Mouse (Mus musculus) kidney, embryonic 15.5 days (tissue): ENCODE data around the gene Gpr84. TPM values are rescaled to one million over a fixed set of nuclear protein-coding genes. Genes with fewer than 3 reads are reported as not detected.

Source experiments
- ATAC-seq: fragments of 200-750 bp; cut with Nextera tagmentation; replicated peaks from 2 replicates; pipeline ENCODE4 v1.8.0; 2017; ENCODE audit warnings: moderate TSS enrichment; ENCODE audit not compliant: low FRiP score
- H3K27ac ChIP-seq: fragments of 300-500 bp; sonication (generic); 2 replicates; pipeline ENCODE4 v1.5.1; 2015; ENCODE audit warnings: mild to moderate bottlenecking, inconsistent platforms
- H3K27me3 ChIP-seq: fragments of 300-500 bp; sonication (generic); 2 replicates; pipeline ENCODE4 v1.6.1; 2015; ENCODE audit warnings: inconsistent platforms
- H3K36me3 ChIP-seq: fragments of 300-500 bp; sonication (generic); 2 replicates; pipeline ENCODE4 v1.6.1; 2015; ENCODE audit warnings: inconsistent platforms
- H3K4me1 ChIP-seq: fragments of 300-500 bp; sonication (generic); 2 replicates; pipeline ENCODE4 v1.6.1; 2015; ENCODE audit warnings: inconsistent platforms
- H3K4me2 ChIP-seq: fragments of 300-500 bp; sonication (generic); 2 replicates; pipeline ENCODE4 v1.6.1; 2015; ENCODE audit warnings: moderate library complexity, mild to moderate bottlenecking, inconsistent platforms
- H3K4me3 ChIP-seq: fragments of 300-500 bp; sonication (generic); replicated peaks from 2 replicates; pipeline ENCODE4 v1.5.1; 2015; ENCODE audit warnings: mild to moderate bottlenecking, inconsistent platforms
- H3K9ac ChIP-seq: fragments of 300-500 bp; sonication (generic); 2 replicates; pipeline ENCODE4 v1.6.1; 2015; ENCODE audit warnings: mild to moderate bottlenecking, inconsistent platforms
- H3K9me3 ChIP-seq: fragments of 300-500 bp; sonication (generic); replicated peaks from 2 replicates; pipeline ENCODE4 v1.6.1; 2016; ENCODE audit warnings: inconsistent platforms
- WGBS: fragments of 180-500 bp; shearing (Covaris S2); methylation state at CpG from one replicate; pipeline ENCODE4 v1.1.7; 2015; ENCODE audit warnings: mixed read lengths; 5-methylcytosine and 5-hydroxymethylcytosine counted together
- polyA plus RNA-seq: library from polyadenylated mRNA; unstranded; fragments of >200 nt; fragmentation: Nextera tagmentation; extraction: Ambion mirVana; gene quantifications from 2 replicates; pipeline ENCODE4 v1.2.1, GENCODE M21; 2015

The Gpr84 gene
- polyA plus RNA-seq, 1 experiment from 2014 or later: 0.42 TPM

DNA sequence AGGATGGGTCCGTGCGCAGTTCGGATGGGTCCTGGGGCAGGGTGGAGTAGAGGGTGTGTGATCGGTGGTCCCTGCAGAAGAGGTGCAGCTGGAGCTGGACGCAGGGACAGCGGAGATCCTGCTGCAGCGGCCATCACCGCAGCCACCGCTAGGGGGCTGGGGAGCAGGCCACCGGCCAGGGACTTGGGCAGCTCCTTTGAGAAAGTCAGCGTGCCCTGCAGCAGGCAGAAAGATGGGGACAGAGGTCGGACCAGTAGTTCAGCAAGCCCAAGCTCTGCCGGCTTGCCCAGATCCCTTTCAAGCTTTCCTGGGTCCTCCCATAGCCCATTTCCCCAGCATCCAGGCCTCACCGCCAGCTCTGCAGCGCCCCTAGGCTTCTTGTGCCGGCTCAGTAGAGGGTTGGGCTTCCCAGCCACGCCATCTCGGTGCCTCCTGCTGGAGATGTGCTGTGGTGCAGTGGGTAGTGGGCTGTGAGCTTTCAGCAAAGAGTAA lies 4.6 kb upstream of the Gpr84 start:
- Histone ChIP-seq H3K4me3 (peak overlapping the region; percentile 34), H3K9me3 (no peaks in the 10 kb centered on the region), H3K4me1 (peaks cover 55% of the 10 kb centered on the region), H3K36me3 (peaks cover 35% of the 10 kb centered on the region), H3K27ac (peak overlapping the region; percentile 74), H3K27me3 (no peaks in the 10 kb centered on the region), H3K4me2 (peak overlapping the region; percentile 61), H3K9ac (peak overlapping the region; percentile 33; the same call in 1 of the 2 replicates)
- 5% methylated on average over 18 of the region's 18 CpGs for WGBS
- ATAC-seq: peak; percentile 72

DNA sequence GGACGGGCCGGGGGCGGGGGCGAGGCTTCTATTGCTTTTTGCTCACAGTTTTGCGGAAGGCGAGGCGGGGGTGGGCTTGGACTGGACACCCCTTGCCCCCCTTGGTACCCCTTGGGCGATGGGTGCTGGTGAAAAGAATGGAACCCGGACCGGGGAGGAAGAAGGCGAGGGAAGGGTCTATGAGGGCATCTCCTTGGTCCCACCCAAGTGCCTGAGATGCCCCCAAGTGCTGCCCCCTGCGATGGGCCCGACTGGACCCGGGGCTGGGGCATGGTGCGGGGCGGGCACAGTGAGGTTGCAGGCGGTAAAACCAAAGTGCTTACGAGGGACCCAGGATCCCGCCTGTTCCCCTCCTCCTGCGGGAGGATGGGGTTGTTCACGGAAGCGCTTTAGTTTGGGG lies 3.8 kb upstream of the Gpr84 start:
- Histone ChIP-seq H3K4me2 (peak overlapping the region; percentile 61), H3K36me3 (peaks cover 32% of the 10 kb centered on the region), H3K27me3 (no peaks in the 10 kb centered on the region), H3K27ac (no peak overlapping the region), H3K4me1 (peaks cover 62% of the 10 kb centered on the region), H3K4me3 (peak overlapping the region; percentile 34), H3K9me3 (no peaks in the 10 kb centered on the region), H3K9ac (no peak overlapping the region)
- ATAC-seq: no peak
- 45% methylated on average over 22 of the region's 22 CpGs for WGBS

DNA sequence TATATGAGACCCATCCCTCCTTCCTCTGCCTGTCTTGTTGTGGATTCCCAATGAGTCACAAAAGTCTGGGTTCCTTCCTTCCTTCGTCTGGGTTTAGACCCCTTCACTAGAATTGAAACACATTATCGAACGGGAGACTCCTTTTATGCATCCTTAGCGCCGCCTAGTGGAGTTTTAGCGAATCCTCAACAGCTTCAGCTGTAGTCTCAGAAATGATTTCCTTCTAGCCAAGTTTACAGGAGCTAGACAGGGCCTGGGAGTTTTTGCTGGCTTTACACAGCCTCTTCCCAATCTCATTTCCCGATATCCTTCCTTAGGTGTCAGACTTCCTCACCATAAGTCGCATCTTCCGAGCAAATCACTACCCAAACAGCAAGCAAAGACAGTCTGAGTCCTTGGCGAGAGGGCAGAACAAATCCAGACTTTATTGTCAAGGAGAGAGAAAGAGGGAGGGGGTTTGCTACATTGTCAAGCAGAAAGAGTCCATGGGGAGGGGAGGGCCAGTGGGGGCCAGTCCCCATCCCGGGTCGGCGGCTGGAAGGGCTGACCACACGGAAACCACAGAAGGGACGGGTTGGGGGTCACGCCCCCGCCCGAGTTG lies 3.2 kb upstream of the Gpr84 start:
- Histone ChIP-seq H3K36me3 (peaks cover 27% of the 10 kb centered on the region), H3K4me3 (no peak overlapping the region), H3K27ac (no peak overlapping the region), H3K4me2 (peak overlapping the region; percentile 61), H3K4me1 (peaks cover 62% of the 10 kb centered on the region), H3K27me3 (no peaks in the 10 kb centered on the region), H3K9ac (no peak overlapping the region), H3K9me3 (no peaks in the 10 kb centered on the region)
- WGBS: 11% methylated on average over 18 of the region's 18 CpGs
- ATAC-seq: no peak

DNA sequence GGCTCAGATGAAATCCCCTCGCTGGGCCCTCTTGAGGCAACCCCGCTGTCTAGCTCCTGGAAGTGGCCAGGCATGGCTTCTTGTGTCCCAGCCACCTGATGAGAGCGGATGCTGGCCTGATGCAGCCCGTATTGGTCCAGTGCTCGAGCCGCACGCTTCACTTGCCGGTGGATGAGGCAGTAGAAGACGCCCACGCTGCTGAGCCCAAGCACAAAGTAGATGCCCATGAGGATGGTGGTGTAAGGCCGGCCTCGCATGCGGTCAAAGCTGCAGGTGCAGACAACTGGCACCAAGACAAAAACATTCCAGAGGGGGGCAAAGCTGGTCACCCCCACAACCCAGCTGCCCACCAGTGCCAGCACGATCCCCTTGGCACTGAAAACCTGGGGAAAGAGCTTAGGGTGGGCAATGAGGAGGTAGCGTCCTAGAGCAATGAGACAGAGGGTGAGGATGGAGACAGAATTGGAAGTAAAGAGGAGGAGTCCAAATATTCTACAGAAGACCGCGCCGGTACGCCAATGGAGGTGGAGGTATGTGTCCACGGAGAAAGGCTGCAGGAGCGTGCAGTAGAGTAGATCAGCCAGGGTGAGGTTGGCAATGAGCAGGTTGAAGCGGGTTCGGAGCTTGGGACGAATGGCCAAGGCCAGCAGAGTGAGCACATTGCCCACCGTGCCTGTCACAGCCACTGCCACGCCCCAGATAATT lies 1.4 kb downstream of the Gpr84 start:
- no peak for ATAC-seq
- H3K4me2 ChIP-seq: peak overlapping the region; percentile 40
- no peak overlapping the region for H3K9ac ChIP-seq
- peak overlapping the region; percentile 7; the same call in 1 of the 2 replicates for H3K4me3 ChIP-seq
- H3K27ac ChIP-seq: peak overlapping the region; percentile 15; the same call in 1 of the 2 replicates
- H3K27me3 ChIP-seq: no peaks in the 10 kb centered on the region
- no peaks in the 10 kb centered on the region for H3K36me3 ChIP-seq
- no peaks in the 10 kb centered on the region for H3K9me3 ChIP-seq
- H3K4me1 ChIP-seq: peaks cover 67% of the 10 kb centered on the region
- 60% methylated on average over 26 of the region's 26 CpGs for WGBS

DNA sequence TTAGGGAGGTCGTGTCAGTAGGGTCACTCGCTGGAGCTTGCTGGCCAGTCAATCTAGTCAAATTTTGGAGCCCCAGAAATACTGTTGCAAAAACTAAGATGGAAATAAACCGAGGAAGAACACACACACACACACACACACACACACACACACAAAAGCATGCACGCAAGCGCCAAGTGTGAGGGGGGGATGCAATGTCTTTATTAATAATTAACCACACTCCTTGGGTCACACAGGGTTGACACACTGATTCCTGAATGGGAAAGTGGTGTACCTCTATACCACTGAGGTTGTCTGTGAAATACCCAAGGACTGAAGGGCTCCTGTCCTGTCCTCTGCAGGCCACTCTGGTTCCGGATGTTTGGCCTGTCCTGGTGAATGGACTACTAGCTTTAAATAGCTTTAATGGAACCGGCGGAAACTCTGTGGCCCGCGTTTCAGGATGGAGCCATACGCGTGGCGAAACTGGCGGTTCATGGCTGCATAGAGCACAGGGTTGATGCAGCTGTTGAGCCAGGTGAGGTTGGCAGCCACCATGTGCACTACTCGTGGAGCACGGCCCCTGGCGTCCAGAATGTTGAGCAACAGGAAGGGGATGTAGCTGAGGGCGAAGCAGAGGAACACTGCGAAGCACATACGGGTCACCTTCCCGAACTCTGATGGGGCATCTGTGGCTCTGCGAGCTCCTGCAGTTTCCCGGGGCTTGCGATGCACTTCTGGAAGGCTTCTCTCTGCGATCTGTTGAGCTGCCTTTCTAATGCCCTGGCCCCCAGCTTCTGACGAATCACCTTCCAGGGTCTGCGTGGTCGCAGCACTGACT lies 2.1 kb downstream of the Gpr84 start:
- ATAC-seq: no peak

DNA sequence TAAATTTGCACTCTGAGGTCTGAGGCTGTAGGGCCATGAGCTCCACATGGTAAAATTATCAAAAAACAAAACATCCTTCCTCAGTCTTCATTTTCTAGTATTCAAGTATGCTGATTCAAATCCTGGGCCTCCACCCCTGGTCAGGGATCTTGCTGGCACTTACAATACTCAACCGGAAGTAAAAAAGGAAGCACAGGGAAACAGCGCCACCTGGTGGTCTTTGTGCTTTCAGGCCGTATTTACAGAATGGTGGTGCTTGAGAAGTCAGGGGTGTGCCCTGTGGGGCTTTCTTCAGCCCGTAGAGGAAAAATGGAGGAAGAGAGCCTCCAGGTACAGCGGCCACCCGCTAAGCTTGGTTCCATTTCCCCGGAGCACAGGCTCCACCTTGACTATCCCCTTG lies 3.3 kb downstream of the Gpr84 start:
- Histone ChIP-seq H3K4me2 (peak overlapping the region; percentile 28; the same call in 1 of the 2 replicates), H3K9me3 (no peaks in the 10 kb centered on the region), H3K36me3 (no peaks in the 10 kb centered on the region), H3K9ac (peak overlapping the region; percentile 22; the same call in 1 of the 2 replicates), H3K27ac (peak overlapping the region; percentile 98), H3K27me3 (no peaks in the 10 kb centered on the region), H3K4me3 (no peak overlapping the region), H3K4me1 (peaks cover 81% of the 10 kb centered on the region)
- ATAC-seq: no peak
- WGBS: 3% methylated on average over 7 of the region's 7 CpGs

More for the DNA sequence above, 2.1 kb downstream of the Gpr84 start:
- Histone ChIP-seq H3K27ac (peak overlapping the region; percentile 15), H3K36me3 (no peaks in the 10 kb centered on the region), H3K4me2 (peak overlapping the region; percentile 40), H3K27me3 (no peaks in the 10 kb centered on the region), H3K9me3 (no peaks in the 10 kb centered on the region), H3K4me3 (peak overlapping the region; percentile 7; the same call in 1 of the 2 replicates), H3K4me1 (peaks cover 70% of the 10 kb centered on the region), H3K9ac (no peak overlapping the region)
- WGBS: 44% methylated on average over 28 of the region's 28 CpGs

DNA sequence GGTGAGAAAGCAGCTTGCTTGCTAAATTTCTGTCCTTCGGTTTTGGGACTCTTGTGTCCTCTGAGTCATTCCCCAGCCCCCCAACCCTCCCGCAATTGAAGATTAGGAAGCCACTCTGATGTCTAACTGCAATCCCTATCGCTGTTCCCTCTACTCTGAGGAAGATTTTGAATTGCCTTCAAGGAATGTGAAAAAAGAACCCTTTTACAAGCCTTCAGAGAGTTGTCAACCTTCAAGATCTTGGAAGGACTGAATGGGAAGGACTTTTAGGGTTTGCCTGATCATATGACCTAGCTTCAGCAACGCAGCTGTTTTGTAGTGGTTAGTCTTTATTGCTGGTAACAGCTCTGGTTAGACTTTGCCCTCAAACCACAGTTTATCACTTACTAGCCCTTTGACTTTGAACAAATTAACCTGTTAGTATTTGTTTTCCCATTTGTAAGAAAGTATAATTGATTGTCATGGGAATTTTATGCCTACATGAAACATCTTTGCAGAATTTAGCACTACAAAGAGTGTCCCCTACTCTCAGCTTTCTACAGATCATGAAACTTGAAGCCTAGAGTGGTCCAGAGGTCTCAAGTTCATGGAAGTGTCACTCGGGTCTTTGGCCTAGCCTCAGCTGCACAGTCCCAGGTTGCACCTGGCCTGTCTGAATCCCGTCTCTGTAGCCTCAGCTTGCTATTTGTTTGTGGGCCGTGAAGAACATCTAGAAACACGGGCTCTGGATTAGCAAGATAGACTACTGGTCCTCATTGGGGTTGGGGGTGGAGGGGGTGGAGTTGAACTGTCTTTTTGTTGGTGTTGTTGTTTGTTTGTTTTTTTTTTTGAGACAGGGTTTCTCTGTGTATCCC lies 4.4 kb downstream of the Gpr84 start:
- Histone ChIP-seq H3K9me3 (no peaks in the 10 kb centered on the region), H3K4me2 (peak overlapping the region; percentile 77), H3K36me3 (no peaks in the 10 kb centered on the region), H3K4me3 (peak overlapping the region; percentile 48), H3K27ac (peak overlapping the region; percentile 98), H3K9ac (peak overlapping the region; percentile 41), H3K27me3 (no peaks in the 10 kb centered on the region), H3K4me1 (peaks cover 92% of the 10 kb centered on the region)
- no peak for ATAC-seq
- 21% methylated on average over 8 of the region's 8 CpGs for WGBS

DNA sequence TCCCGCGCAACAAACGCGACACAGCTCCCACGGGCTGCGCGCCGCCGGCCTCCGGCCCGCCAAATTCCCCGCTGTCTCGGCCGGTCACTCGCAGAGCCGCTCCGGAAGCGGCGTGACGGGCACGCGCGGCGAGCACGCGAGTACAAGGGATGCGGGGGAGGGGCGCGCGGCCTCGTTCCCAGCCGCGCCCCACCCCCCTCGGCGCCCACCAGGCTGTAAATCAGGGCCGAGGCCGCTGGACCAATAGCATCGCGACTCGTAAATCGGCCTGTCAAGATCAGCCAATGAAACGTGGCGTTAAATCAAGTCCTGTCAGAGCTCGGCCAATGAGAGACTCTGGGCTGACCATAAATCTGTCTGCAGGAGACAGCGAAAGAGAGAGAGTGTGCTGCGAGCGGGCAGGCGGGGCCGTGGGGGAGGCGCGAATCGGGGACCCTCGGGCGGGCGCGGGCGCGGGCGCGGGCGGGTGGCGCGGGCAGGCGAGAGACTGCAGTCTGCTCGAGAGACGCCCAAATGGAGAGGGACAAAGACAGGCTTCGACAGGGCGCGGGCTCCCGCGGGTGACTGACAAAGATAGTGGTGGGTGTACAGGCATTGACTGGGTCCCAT lies 5.2 kb downstream of the Gpr84 start:
- Histone ChIP-seq H3K9me3 (no peaks in the 10 kb centered on the region), H3K9ac (peak overlapping the region; percentile 56), H3K4me1 (peaks cover 93% of the 10 kb centered on the region), H3K4me2 (peak overlapping the region; percentile 77), H3K27me3 (no peaks in the 10 kb centered on the region), H3K27ac (peak overlapping the region; percentile 98), H3K4me3 (peak overlapping the region; percentile 48), H3K36me3 (no peaks in the 10 kb centered on the region)
- peak; percentile 92 for ATAC-seq
- WGBS: under 1% methylated on average over 68 of the region's 71 CpGs

DNA sequence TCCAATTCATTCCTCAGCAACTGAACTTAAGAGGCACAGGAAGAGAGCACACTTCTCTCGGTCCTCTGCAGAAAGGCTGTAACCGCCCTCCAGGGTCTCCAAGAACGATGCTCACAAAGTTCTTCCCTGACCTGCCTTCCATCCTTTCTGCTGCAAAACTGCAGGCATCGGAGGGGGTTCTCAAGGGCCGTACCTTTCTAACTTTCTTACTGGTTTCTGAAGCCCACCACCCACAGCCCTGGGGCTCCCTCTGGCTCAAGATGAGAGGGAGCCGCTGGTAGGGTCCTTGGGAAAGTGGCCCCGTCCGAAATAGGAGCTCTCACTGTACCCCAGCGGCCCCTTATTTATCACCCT lies 5.8 kb downstream of the Gpr84 start:
- under 1% methylated on average over 9 of the region's 9 CpGs for WGBS
- Histone ChIP-seq H3K4me3 (peak overlapping the region; percentile 48), H3K4me2 (peak overlapping the region; percentile 67), H3K9me3 (no peaks in the 10 kb centered on the region), H3K27me3 (no peaks in the 10 kb centered on the region), H3K4me1 (peaks cover 94% of the 10 kb centered on the region), H3K36me3 (no peaks in the 10 kb centered on the region), H3K27ac (peak overlapping the region; percentile 98), H3K9ac (peak overlapping the region; percentile 56)
- ATAC-seq: peak; percentile 20

DNA sequence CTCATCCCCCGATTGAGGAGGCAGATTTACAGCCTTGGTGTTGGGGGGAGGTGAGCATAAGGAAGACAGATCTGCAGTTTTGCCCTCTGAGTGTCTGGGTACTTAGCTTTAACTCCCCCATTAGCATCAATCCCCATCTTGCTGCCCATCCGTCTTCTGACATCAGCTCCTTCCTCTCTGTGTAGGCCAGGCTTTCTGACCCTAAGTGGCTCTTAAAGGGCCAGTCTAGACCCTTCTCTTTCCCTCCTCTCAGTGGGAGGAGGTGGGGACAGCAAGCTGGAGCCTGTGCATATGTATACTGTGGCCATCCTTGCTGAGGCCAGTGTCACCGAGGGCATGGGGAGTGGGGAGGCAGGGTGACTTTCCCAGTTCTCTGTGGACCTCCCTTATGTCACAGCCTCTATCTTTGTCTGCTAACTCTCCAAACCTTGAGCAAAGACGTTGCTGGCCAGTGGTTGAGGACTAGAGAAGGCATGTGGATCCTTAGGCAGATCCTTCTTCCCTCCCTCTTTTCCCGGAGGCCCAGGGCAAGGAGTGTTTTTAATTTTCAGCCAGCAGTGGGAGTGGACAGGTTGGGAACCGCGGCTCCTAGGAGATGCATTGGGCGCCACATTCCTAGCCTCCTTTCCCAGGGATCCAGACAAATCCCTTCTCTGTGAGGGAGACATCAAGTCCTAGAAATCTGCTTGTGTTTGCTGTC lies 6.3 kb downstream of the Gpr84 start:
- Histone ChIP-seq H3K9me3 (no peaks in the 10 kb centered on the region), H3K27me3 (no peaks in the 10 kb centered on the region), H3K27ac (peak overlapping the region; percentile 98), H3K4me1 (peaks cover 94% of the 10 kb centered on the region), H3K4me2 (peak overlapping the region; percentile 67), H3K9ac (peak overlapping the region; percentile 56), H3K4me3 (peak overlapping the region; percentile 48), H3K36me3 (no peaks in the 10 kb centered on the region)
- ATAC-seq: peak; percentile 24
- WGBS: 4% methylated on average over 8 of the region's 8 CpGs
